Mouse (Mus musculus) right cerebral cortex, adult 18-20 months (tissue): ENCODE data around the gene Plpp6.
A peak's percentile ranks its signal among the peaks of the same experiment; 100 is the strongest.
"Not testable (repeated sequence)": the region's sequence is repeated elsewhere in the genome, so short reads cannot be mapped to it uniquely, and the experiment has no call there.

Source experiments
- DNase-seq: peaks from one replicate; pipeline ENCODE4 v3.0.0; 2022; ENCODE audit warnings: mixed read lengths

Gene Plpp6

DNA sequence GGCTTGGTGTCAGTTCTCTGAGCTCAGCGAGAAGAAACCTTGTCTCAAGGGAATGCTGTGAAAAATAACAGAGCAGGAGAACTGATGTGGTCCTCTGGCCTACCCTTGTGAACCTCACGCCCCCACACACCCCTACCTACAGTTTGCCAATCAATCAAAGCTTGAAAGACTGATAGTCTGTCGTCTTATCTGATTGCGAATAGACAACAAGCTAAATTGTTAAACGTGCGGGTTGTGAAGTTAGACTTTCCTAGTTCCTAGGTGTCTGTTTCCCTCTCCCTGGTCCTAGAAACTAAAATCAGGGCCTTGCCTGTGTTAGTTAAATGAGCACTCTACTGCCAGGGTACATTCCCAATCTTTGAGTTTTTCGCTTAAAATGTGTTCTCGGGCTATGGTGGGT, 25.8 kb downstream of the Plpp6 start:
- no peak for DNase-seq

DNA sequence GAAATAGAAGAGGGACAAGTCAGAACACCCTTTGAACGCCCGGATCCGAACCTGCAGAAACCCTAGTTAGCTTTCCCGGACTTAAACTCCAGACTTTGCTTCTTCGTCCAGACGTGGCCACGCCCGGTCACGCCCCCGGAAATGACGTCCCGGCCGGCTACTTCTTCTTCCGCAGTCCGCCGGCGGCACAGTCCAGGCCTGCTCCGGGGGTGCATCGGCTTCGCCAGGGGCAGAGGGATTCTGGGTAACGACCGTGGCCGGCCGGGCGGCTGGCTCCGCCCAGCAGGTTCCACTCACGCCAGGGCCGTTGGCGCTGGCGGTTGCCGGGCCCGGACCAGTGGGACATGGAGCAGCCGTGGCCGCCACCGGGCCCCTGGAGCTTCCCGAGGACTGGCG, 26.4 kb downstream of the Plpp6 start, which contains the start of gene Cdc37l1:
Gene Cdc37l1 (plus strand): TSS at position 159 of the 396 bp plus-strand sequence.
- DNase-seq: peak; percentile 97

DNA sequence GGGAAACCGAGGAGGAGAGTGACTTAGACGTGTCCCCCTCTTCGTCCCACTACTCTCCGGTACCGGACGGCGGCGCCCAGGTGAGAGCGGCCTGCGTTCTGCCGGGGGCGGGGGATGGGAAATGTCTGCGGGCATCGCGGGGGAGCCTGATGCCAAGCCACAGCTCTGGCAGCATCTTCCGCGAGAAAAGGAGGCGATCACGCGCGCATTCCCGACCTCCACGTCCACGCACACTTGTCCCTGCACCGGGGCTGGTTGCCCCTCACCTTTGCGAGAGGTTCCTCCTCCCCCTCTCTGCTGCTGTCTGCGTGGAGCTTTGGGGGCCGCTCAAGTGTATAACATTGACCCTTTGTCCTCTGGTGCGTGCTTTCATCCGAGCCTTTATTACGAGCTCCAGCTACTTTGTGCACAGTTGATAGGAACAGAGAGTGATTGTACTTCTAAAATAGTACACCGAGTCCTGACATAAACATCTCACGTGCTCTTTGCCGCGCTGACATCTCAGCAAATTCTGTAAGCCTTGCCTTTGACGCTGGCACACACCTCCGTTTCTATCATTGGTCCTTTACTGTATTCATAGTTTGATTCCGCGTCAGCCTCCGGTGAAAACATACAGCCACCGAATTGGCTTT, 27.0 kb downstream of the Plpp6 start:
- DNase-seq: peak; percentile 46

DNA sequence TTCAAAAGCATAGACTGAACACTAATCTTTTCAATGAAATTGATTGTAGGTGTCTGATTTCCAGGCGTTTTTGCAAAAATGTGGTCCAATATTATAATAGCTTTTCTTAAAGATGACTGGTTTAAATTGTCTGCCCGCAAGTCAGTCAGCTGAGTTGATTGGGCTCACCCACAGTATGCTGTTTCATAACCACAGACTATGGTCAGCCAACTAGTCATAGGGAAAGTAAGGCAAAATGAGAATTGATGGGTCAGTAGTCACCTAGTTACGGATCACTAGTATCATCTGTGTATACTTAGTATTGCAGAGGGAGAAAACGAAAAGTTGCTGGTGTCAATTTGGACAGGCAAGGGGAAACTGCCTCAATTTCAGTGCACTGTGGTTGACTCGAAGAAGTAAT, 27.6 kb downstream of the Plpp6 start:
- DNase-seq: no peak

DNA sequence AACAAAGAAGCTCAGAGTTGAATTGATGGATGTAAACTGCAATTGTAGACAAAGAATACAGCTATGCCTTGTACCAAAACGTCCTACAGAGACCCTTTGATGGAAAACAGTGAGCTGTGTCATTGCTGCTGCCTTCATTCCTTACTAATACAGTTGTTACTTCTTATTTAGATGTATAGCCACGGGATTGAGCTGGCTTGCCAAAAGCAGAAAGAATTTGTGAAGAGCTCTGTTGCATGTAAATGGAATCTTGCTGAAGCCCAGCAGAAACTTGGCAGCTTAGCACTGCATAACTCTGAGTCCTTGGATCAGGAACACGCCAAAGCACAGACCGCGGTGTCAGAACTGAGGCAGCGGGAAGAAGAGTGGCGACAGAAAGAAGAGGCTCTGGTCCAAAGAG, 31.1 kb downstream of the Plpp6 start:
- DNase-seq: peak; percentile 57

DNA sequence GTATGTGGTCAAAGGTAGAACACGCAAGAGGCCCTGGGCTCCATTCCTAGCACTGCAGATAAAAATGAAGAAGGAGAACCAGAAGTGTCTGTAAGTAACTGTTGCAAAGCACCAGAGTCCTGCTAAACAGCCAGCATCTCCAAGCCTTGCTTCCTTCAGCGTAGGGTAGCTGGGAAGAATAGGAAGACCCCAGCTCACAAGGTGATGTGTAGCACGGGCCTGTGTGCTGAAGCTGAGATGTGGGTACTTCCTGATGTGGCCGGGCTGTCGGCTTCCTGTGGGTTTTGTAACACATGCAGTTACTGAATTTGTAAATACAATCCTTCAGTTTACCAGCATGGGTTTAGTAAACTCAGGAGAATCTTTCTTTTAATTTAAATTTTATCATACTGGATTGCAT, 31.6 kb downstream of the Plpp6 start:
- no peak for DNase-seq

DNA sequence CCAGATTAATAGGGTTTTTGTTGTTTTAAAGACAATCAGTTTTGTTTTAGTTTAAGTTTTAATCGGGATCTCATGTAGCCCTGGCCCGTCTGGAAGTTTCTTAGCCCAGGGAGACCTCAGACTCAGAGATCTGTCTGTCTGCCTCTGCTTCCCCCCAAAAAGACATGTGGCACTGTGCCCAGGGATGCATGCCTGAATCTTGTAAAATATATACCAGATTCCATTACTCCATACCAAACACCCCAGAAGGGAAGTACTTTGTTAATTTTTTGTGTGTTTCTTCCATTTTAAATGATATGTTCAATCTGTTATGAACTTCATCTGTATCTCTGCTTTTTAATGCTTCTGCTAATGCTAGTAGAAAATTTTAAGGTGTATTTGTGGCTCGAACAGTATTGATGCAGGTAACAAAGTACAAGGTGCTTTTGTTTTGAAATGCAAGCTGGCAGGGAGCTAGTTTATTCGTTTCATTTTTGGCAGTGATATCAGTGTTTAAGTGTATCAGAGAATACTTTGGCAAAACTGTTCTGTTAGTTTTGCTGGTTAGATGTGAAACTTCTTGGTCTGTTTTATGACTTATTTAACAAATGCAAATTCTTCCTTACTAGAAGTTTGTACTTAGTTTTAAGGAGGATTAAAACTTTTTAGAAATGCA, 34.4 kb downstream of the Plpp6 start:
- DNase-seq: no peak

DNA sequence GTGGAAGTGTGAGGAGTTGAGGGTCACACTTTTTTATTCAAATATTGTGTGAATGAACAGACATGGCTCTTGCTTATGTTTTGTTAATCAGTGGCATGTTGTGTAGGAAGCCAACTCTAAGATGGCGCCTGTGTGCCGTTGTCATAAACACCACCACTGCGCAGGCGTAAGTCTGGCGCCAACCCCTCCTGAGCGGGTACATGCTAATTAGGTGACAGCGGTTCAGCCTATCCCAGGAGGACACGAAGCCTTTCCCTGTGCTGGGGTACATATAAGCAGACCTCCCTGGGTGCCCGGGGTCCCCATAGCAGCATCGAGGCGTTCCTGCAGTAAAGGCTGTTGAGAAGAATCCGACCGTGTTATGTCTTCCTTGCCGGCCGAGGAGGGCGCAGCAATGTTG, 36.6 kb downstream of the Plpp6 start:
- not testable (repeated sequence) for DNase-seq

DNA sequence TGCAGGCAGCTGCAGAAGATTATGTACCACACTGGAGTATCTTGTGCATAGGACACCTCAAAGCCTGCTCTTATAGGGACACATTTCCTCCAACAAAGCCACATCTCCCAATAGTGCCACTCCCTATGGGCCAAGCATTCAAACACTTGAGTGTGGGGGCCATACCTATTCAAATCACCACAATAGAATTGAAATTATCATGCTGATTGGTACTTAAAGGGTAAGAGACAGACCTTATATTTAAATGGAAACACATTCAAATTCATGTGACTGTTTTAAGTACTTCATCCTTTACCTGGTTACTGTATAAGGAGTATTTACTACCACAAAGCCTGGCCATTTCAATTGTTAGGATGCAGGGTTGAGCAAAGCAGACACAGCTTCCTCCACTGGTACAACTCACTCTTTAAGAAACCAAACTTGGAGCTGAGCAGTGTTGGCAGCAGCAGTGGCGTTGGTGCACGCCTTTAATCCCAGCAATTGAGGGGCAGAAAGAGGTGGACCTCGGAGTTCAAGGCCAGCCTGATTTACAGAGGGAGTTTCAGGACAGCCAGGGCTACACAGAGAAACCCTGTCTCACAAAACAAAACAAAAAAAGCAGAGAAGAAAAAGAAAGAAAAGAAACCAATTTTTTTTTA, 44.4 kb downstream of the Plpp6 start:
- DNase-seq: no peak

DNA sequence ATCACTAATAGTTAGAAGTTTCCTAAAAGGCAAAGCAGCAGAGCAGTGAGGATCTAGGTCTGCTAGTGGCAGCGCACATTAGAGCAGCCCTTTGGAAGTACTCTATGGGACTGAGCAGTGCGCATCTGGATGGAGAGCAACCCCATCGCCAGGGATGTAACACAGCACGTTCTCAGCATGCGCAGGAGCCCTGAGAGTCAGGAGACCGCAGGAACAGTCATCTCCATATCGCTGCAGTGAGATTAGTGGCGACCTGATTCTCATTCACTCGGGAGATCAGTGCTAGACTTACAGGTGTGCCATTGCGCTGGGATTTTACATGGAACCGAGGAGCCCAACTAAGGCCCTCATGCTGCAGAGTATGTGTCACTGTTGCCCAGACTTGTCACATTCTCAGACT, 45.3 kb downstream of the Plpp6 start:
- DNase-seq: no peak

DNA sequence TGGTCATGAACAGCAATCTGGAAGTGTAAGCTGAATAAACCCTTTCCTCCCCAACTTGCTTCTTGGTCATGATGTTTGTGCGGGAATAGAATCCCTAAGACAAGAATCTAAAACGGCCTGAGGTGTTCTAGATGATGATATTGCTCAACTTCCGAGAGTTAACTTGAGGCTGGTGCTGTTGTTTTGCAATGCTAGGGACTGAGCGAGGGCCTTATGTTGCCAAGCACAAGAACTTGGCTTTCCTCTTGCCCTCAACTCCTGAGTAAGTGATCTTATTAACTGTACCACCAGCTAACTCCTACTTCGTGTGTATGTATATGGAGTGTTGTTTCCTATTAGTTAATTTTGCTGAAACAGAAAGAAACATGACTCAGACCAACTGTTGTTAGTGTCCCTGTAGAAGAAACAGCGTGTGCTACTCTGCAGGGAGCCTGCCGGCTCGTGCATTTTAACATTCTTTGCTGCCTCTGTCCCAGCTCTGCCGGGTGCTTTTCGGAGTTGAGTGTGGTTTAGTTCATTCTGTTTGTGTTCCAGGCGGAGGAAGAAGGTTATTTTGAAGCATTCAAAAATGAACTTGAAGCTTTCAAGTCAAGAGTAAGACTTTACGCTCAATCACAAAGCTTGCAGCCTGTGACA, 47.7 kb downstream of the Plpp6 start:
- no peak for DNase-seq

DNA sequence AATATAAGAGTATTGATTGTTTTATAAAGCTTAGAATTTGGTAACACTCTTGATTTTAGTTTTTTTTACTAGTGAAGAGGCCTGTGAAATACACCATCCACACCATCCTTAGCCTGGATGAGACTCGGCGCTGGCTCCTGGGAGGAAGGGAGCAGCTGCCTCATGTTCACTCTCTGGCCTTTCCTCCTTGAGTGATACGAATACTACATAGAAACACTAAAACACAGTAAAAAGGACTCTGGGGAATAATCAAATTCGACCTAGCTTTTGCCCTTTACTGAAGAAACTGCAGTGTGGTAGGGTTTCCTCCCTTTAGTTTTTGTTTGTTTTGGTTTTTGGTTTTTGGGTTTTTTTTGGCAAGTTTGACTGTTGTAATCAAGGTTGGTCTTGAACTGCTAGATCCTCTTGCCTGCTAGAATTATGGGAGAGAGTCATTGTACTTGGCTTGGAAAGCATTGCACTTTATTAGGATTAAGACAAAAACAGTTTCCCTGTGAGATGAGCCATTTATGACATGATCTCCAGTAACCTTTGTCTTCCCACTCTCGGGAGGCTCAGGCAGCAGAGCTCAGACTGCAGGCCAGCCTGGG, 50.8 kb downstream of the Plpp6 start:
- no peak for DNase-seq

DNA sequence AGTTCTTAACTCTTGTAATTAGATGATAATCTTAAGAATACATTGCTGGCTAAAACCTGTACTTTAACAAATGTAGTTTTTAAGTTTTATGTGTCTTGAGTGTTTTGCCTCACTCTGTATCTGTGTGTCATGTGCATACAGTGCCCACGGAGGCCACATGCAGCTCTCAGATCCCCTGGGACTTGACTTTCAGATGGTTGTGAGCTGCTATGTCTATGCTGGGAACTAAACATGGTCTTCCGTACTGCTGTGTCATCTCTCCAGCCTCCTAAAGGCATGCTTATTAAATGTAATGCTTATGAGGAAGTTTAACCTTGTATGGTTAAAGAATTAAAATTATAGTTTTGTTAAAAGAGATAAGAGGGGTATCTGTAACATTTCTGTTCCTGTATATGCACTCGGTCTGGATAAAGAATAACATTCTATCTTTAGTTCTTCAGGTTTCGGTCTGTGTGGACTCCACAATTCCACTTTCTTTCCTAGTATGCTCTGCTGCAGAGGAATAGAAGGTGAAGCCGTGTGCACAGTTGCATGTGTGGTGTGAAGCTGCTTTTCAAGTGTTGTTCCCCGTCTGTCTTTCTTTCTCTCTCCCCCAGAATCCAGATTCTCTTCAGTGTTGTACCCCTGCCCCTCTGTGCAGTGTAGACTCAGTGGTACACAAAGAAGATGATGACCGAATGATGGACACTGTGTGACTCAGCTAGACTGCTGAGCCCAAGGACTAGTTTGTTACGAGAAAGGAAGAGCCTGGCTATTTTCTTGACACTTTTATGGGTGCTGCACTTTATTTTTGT, 51.9 kb downstream of the Plpp6 start:
- no peak for DNase-seq

DNA sequence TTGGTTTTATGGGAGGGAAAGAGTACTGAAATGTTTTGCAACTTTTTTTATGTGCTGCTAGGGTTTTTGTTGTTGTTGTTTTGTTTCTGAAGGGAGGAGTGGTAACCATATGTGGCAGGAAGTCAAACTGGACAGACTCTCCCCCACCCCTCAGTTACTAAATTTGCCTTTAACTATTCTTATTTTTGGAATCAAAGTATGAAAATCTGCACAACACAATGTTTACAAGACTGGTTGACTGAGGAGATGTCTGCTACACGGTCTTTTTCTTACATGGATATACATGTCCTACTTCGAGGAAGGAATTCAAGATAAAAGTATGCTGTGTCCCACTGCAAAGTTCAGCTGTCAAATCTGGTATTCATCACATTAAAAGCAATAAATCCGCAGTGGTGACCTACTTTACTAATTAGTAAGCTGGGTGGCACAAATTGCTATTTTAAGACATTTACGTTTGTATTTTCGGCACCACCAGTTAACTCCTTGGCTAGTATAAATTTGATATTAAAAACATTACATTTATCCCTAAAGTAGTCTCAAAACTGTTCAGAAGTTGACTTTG, 52.5 kb downstream of the Plpp6 start:
- no peak for DNase-seq
